Mouse (Mus musculus) heart, embryonic 16.5 days (tissue): ENCODE data around the gene Gna11. TPM values are rescaled to one million over a fixed set of nuclear protein-coding genes. Genes with fewer than 3 reads are reported as not detected.

ENCODE experiments used
- ATAC-seq: fragments of 200-750 bp; cut with Nextera tagmentation; replicated peaks from 2 replicates; pipeline ENCODE4 v1.8.0; 2017; ENCODE audit warnings: moderate number of reproducible peaks; ENCODE audit not compliant: insufficient read depth, low FRiP score; ENCODE audit errors: extremely low read depth
- H3K27ac ChIP-seq: fragments of 300-500 bp; sonication (generic); 2 replicates; pipeline ENCODE4 v1.5.1; 2014; ENCODE audit warnings: mild to moderate bottlenecking, low read length, control low read depth, moderate library complexity
- H3K27me3 ChIP-seq: fragments of 300-500 bp; sonication (generic); 2 replicates; pipeline ENCODE4 v1.6.1; 2014; ENCODE audit warnings: low read length, mixed read lengths; ENCODE audit not compliant: control insufficient read depth, insufficient read depth
- H3K36me3 ChIP-seq: fragments of 300-500 bp; sonication (generic); 2 replicates; pipeline ENCODE4 v1.6.1; 2014; ENCODE audit not compliant: control insufficient read depth, insufficient read depth
- H3K4me1 ChIP-seq: fragments of 300-500 bp; sonication (generic); 2 replicates; pipeline ENCODE4 v1.6.1; 2014; ENCODE audit warnings: low read length, mixed read lengths; ENCODE audit not compliant: control insufficient read depth, insufficient read depth
- H3K4me2 ChIP-seq: fragments of 300-500 bp; sonication (generic); 2 replicates; pipeline ENCODE4 v1.6.1; 2014; ENCODE audit warnings: low read depth, mild to moderate bottlenecking, control low read depth, low read length
- H3K4me3 ChIP-seq: fragments of 300-500 bp; sonication (generic); 2 replicates; pipeline ENCODE4 v1.5.1; 2014; ENCODE audit warnings: mild to moderate bottlenecking, control low read depth, low read length
- H3K9ac ChIP-seq: fragments of 300-500 bp; sonication (generic); 2 replicates; pipeline ENCODE4 v1.6.1; 2014; ENCODE audit warnings: low read length, control low read depth
- H3K9me3 ChIP-seq: fragments of 300-500 bp; sonication (generic); replicated peaks from 2 replicates; pipeline ENCODE4 v1.6.1; 2016; ENCODE audit warnings: low read length; ENCODE audit not compliant: control insufficient read depth
- WGBS: fragments of 180-500 bp; shearing (Covaris S2); extraction: QIAGEN DNeasy Blood & Tissue Kit; methylation state at CpG from one replicate; pipeline ENCODE4 v1.1.7; 2014; 5-methylcytosine and 5-hydroxymethylcytosine counted together
- polyA plus RNA-seq: library from polyadenylated mRNA; unstranded; fragments of >200 nt; fragmentation: Nextera tagmentation; extraction: Ambion mirVana; gene quantifications from 2 replicates; pipeline ENCODE4 v1.2.1, GENCODE M21; 2015

Gene Gna11
- polyA plus RNA-seq = 57.4 and 59.7 TPM in 2 replicates

GRCm38 (mm10) chr10:81545161-81545747 lies at the start of gene Gna11:
Gene Gna11 (minus strand): TSS chr10:81545190.
- peak within 1 kb of the TSS; percentile 68 for H3K4me3 ChIP-seq
- WGBS = 1% methylated on average over 58 of the region's 59 CpGs
- peak within 1 kb of the TSS; percentile 94 for H3K9ac ChIP-seq
- peaks cover 34% of the 10 kb centered on the region for H3K4me1 ChIP-seq
- H3K9me3 ChIP-seq = no peaks in the 10 kb centered on the region
- H3K36me3 ChIP-seq = no peaks in the 10 kb centered on the region
- no peaks in the 10 kb centered on the region for H3K27me3 ChIP-seq
- H3K27ac ChIP-seq = peak within 1 kb of the TSS; percentile 76
- peak; percentile 94 for ATAC-seq
- peak within 1 kb of the TSS; percentile 96 for H3K4me2 ChIP-seq

- Histone ChIP-seq H3K9me3 (no peaks in the 10 kb centered on the region), H3K4me2 (no peak overlapping the region), H3K27ac (no peak overlapping the region), H3K9ac (no peak overlapping the region), H3K4me3 (no peak overlapping the region), H3K36me3 (no peaks in the 10 kb centered on the region), H3K27me3 (0 out of 2 replicates have a peak, but pooled peaks cover 4% of the 10 kb centered on the region), H3K4me1 (peaks cover 28% of the 10 kb centered on the region)
- no peak for ATAC-seq
- WGBS = 69% methylated on average over 18 of the region's 18 CpGs
These were observed 48.9 kb upstream of the Gna11 start for GRCm38 (mm10) chr10:81593935-81594334.

GRCm38 (mm10) chr10:81593223-81593622 lies 48.2 kb upstream of the Gna11 start:
- WGBS = 55% methylated on average over 4 of the region's 4 CpGs
- no peak overlapping the region for H3K4me2 ChIP-seq

GRCm38 (mm10) chr10:81592631-81593030 lies 47.6 kb upstream of the Gna11 start:
- Histone ChIP-seq H3K4me2 (no peak overlapping the region), H3K27me3 (0 out of 2 replicates have a peak, but pooled peaks cover 4% of the 10 kb centered on the region), H3K27ac (no peak overlapping the region), H3K9ac (no peak overlapping the region), H3K36me3 (peaks cover 4% of the 10 kb centered on the region; the same call in 1 of the 2 replicates), H3K9me3 (no peaks in the 10 kb centered on the region), H3K4me1 (peaks cover 22% of the 10 kb centered on the region), H3K4me3 (no peak overlapping the region)
- no peak for ATAC-seq
- 78% methylated on average over 7 of the region's 7 CpGs for WGBS

More at GRCm38 (mm10) chr10:81593223-81593622, 48.2 kb upstream of the Gna11 start:
- Histone ChIP-seq H3K27me3 (0 out of 2 replicates have a peak, but pooled peaks cover 4% of the 10 kb centered on the region), H3K4me1 (peaks cover 28% of the 10 kb centered on the region), H3K9me3 (no peaks in the 10 kb centered on the region), H3K9ac (no peak overlapping the region), H3K27ac (no peak overlapping the region), H3K4me3 (no peak overlapping the region), H3K36me3 (no peaks in the 10 kb centered on the region)
- no peak for ATAC-seq

GRCm38 (mm10) chr10:81591846-81592245 lies 46.9 kb upstream of the Gna11 start:
- no peak for ATAC-seq

GRCm38 (mm10) chr10:81588739-81589138 lies 43.7 kb upstream of the Gna11 start:
- H3K4me1 ChIP-seq = no peaks in the 10 kb centered on the region
- peaks cover 15% of the 10 kb centered on the region for H3K36me3 ChIP-seq
- 73% methylated on average over 7 of the region's 7 CpGs for WGBS
- no peak overlapping the region for H3K4me2 ChIP-seq
- H3K9me3 ChIP-seq = no peaks in the 10 kb centered on the region
- H3K9ac ChIP-seq = no peak overlapping the region
- ATAC-seq = no peak
- no peak overlapping the region for H3K4me3 ChIP-seq
- H3K27ac ChIP-seq = no peak overlapping the region
- H3K27me3 ChIP-seq = no peaks in the 10 kb centered on the region

More at GRCm38 (mm10) chr10:81591846-81592245, 46.9 kb upstream of the Gna11 start:
- no peak overlapping the region for H3K27ac ChIP-seq
- WGBS = 50% methylated on average over 9 of the region's 9 CpGs
- 0 out of 2 replicates have a peak, but pooled peaks cover 4% of the 10 kb centered on the region for H3K27me3 ChIP-seq
- H3K9me3 ChIP-seq = no peaks in the 10 kb centered on the region
- no peak overlapping the region for H3K4me2 ChIP-seq
- no peak overlapping the region for H3K4me3 ChIP-seq
- H3K4me1 ChIP-seq = peaks cover 15% of the 10 kb centered on the region
- H3K9ac ChIP-seq = no peak overlapping the region
- peaks cover 6% of the 10 kb centered on the region; the same call in 1 of the 2 replicates for H3K36me3 ChIP-seq

- no peak overlapping the region for H3K4me2 ChIP-seq
- no peak for ATAC-seq
- no peaks in the 10 kb centered on the region for H3K9me3 ChIP-seq
- no peak overlapping the region for H3K9ac ChIP-seq
- H3K4me1 ChIP-seq = peaks cover 4% of the 10 kb centered on the region; the same call in 1 of the 2 replicates
- H3K4me3 ChIP-seq = no peak overlapping the region
- peaks cover 15% of the 10 kb centered on the region for H3K36me3 ChIP-seq
- no peaks in the 10 kb centered on the region for H3K27me3 ChIP-seq
- no peak overlapping the region for H3K27ac ChIP-seq
- WGBS = 52% methylated on average over 6 of the region's 6 CpGs
These were observed 38.4 kb upstream of the Gna11 start for GRCm38 (mm10) chr10:81583347-81583746.

- H3K27ac ChIP-seq = no peak overlapping the region
- no peaks in the 10 kb centered on the region for H3K9me3 ChIP-seq
These were observed 35.6 kb upstream of the Gna11 start for GRCm38 (mm10) chr10:81580441-81581070.

GRCm38 (mm10) chr10:81579967-81580366 lies 35.0 kb upstream of the Gna11 start:
- Histone ChIP-seq H3K36me3 (peaks cover 3% of the 10 kb centered on the region; the same call in 1 of the 2 replicates), H3K27me3 (no peaks in the 10 kb centered on the region), H3K4me3 (no peak overlapping the region), H3K9me3 (no peaks in the 10 kb centered on the region), H3K4me2 (no peak overlapping the region), H3K9ac (no peak overlapping the region), H3K4me1 (peaks cover 13% of the 10 kb centered on the region), H3K27ac (no peak overlapping the region)
- no peak for ATAC-seq
- 59% methylated on average over 4 of the region's 4 CpGs for WGBS

More at GRCm38 (mm10) chr10:81580441-81581070, 35.6 kb upstream of the Gna11 start:
- no peak for ATAC-seq
- WGBS = 50% methylated on average over 25 of the region's 25 CpGs
- no peaks in the 10 kb centered on the region for H3K27me3 ChIP-seq
- no peak overlapping the region for H3K4me2 ChIP-seq
- H3K36me3 ChIP-seq = peaks cover 7% of the 10 kb centered on the region
- H3K4me3 ChIP-seq = no peak overlapping the region
- no peak overlapping the region for H3K9ac ChIP-seq
- H3K4me1 ChIP-seq = peaks cover 10% of the 10 kb centered on the region; the same call in 1 of the 2 replicates
